Mouse (Mus musculus) ES-E14 (cell line): ENCODE measurements around the gene Agap2. TPM values are rescaled to one million over a fixed set of nuclear protein-coding genes. Genes with fewer than 3 reads are reported as not detected.

Source experiments
- DNase-seq: peaks from one replicate; pipeline ENCODE4 v3.0.0-alpha.2; 2013; ENCODE audit warnings: low read depth, low spot score
- H3K27ac ChIP-seq: 2 replicates; pipeline ENCODE4 v1.5.1; 2012; ENCODE audit warnings: low read depth, mild to moderate bottlenecking, low read length, moderate library complexity, mixed read lengths; ENCODE audit not compliant: poor library complexity, insufficient read depth, severe bottlenecking
- H3K36me3 ChIP-seq: 2 replicates; pipeline ENCODE4 v1.6.1; 2012; ENCODE audit warnings: mild to moderate bottlenecking, low read length, moderate library complexity, mixed read lengths; ENCODE audit not compliant: control insufficient read depth, poor library complexity, insufficient read depth, severe bottlenecking
- H3K4me1 ChIP-seq, 2 experiments: fragments of 150-350 bp in 1 of 2; sonication (generic) in 1 of 2; 2 replicates each; pipeline ENCODE4 v1.6.1; 2012; ENCODE audit warnings: low read length in 2 of 2, mild to moderate bottlenecking in 1 of 2, mixed read lengths in 1 of 2; ENCODE audit not compliant: control insufficient read depth in 2 of 2, insufficient read depth in 2 of 2, poor library complexity in 1 of 2
- H3K4me3 ChIP-seq, 2 experiments: fragments of 150-350 bp in 1 of 2; sonication (generic) in 1 of 2; 2 replicates each; pipeline ENCODE4 v1.5.1; 2012; ENCODE audit warnings: low read length in 2 of 2, low read depth in 1 of 2, mild to moderate bottlenecking in 1 of 2, mixed read lengths in 1 of 2; ENCODE audit not compliant: insufficient read depth in 1 of 2, poor library complexity in 1 of 2, severe bottlenecking in 1 of 2
- H3K9ac ChIP-seq: 2 replicates; pipeline ENCODE4 v1.6.1; 2012; ENCODE audit warnings: low read depth, mild to moderate bottlenecking, low read length, mixed read lengths; ENCODE audit not compliant: poor library complexity, insufficient read depth, severe bottlenecking
- H3K9me3 ChIP-seq: fragments of 150-350 bp; sonication (generic); 2 replicates; pipeline ENCODE4 v1.6.1; 2012; ENCODE audit warnings: low read depth, mild to moderate bottlenecking, low read length; ENCODE audit not compliant: control insufficient read depth, insufficient read depth
- CHD2 ChIP-seq: IDR thresholded peaks from 2 replicates; pipeline ENCODE4 v1.6.1; 2014; ENCODE audit warnings: mild to moderate bottlenecking, low read depth, low read length, inconsistent platforms
- HCFC1 ChIP-seq: IDR thresholded peaks from 2 replicates; pipeline ENCODE4 v1.6.1; 2012; ENCODE audit warnings: low read length, inconsistent platforms, borderline replicate concordance; ENCODE audit not compliant: insufficient read depth
- MAFK ChIP-seq: IDR thresholded peaks from 2 replicates; pipeline ENCODE4 v1.6.1; 2014; ENCODE audit warnings: mild to moderate bottlenecking, low read depth, low read length, inconsistent platforms; ENCODE audit not compliant: insufficient read depth
- ZC3H11A ChIP-seq: IDR thresholded peaks from 2 replicates; pipeline ENCODE4 v1.6.1; 2012; ENCODE audit warnings: low read depth, mild to moderate bottlenecking, inconsistent platforms, low read length, borderline replicate concordance
- ZNF384 ChIP-seq: IDR thresholded peaks from 2 replicates; pipeline ENCODE4 v1.6.1; 2012; ENCODE audit warnings: low read depth, low read length, inconsistent platforms
- in situ Hi-C, 2 experiments: fragments of 600-800 bp; cut with MboI; formaldehyde crosslinking; loops; one replicate each; pipeline ENCODE4 v1.15.1; 2025; ENCODE audit warnings: low sequenced_read_pairs in 2 of 2, inconsistent platforms in 1 of 2; ENCODE audit not compliant: unreplicated experiment in 2 of 2
- total RNA-seq: library from RNA; depleted of rRNA; stranded (reverse); fragments of 300-350 nt; gene quantifications from 2 replicates; pipeline ENCODE4 v1.2.3, GENCODE M21; 2012; rRNA removed

The Agap2 gene
- total RNA-seq: 1.4 and 2.0 TPM in 2 replicates

DNA sequence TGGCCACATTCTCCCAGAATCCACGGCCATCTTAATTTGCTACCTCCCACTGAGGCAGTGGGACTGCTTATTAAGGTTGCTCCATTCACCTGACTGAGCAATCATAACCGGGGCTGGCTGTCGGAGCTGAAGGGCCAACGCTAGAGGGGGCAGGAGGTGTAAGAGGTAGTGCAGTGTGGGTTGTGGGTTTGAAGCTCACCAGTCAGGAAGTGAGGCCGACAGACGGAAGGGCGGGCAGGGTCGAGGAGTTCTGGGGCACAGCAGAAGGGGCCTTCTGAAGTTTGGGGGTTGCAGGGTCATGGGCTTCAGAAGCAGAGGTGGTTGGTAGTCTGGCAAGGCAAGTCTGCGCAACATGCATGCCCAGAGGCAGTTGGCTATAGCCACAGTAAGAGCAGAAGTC lies at the start of gene Agap2:
Agap2 (plus strand) TSS at position 205 of the 400 bp plus-strand sequence.
- no peak for TF ChIP-seq CHD2
- no peak for TF ChIP-seq MAFK
- TF ChIP-seq ZC3H11A: no peak
- no peak for TF ChIP-seq ZNF384
- TF ChIP-seq HCFC1: no peak
- H3K9ac ChIP-seq: no peak within 1 kb of the TSS
- no peaks in the 10 kb centered on the region for H3K36me3 ChIP-seq
- no peaks in the 10 kb centered on the region for H3K9me3 ChIP-seq
- H3K4me3 ChIP-seq: no peak within 1 kb of the TSS
- H3K4me1 ChIP-seq: peaks cover 0 to 5% of the 10 kb centered on the region in 2 experiments; a peak in 1 of 4 replicates
- DNase-seq: no peak
- no peak within 1 kb of the TSS for H3K27ac ChIP-seq
- in situ Hi-C loops: no loop called here

DNA sequence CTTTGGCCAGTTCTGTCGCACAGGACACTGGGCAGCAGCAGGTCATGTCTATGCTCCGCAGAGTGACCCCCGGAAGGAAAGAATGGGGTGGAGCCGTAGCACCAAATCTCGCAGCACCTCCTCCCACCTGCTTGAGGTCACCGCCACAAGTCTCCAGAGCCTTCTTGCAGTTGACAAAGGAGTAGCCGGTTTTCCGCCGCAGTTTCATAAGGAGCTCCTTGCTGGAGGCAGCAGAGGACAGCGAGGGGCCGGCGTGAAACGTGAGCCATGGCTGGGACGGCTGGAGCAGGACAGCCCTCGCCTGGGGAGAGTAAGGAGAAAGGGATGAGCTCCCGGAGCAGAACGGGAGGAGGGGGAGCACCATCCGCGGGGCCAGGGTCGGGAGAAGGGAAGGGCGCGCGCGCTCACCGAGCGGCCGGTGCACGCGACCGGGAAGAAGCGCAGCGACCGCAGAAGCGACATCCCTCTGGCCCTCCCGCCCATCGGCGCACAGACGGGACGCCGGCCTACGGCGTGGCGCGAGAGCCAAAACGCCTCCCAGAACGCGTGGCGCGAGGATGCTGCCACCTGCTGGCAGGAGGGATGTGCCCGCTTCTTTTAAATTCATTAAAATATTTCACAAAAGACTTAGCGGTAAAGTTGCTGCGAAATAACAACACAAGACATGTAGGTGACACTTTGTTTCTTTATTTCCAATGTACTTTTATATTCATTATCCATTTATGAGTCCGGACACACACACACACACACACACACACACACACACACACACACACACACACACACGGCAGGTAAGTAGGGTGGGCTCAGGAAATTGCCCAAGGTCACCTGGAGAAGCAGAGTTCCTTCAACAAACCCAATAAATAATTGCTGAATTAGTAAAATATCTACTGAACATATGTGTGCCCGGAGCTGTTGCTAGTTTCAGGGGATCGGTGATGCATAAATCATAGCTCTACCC lies 44.5 kb upstream of the Agap2 start, which contains the start of gene Tsfm:
Tsfm (minus strand) TSS at position 505 of the 961 bp plus-strand sequence.
- in situ Hi-C loops: no loop called here
- Histone ChIP-seq H3K9ac (peak within 1 kb of the TSS; percentile 94), H3K4me3 (peak within 1 kb of the TSS; percentile 82 to 98), H3K9me3 (no peaks in the 10 kb centered on the region), H3K36me3 (peaks cover 18% of the 10 kb centered on the region), H3K27ac (peak within 1 kb of the TSS; percentile 54), H3K4me1 (peaks cover 0 to 9% of the 10 kb centered on the region in 2 experiments; a peak in 1 of 4 replicates)
- 0 out of 2 replicates have a peak, but pooled peaks have one; percentile 37 for TF ChIP-seq CHD2
- peak; percentile 79 for TF ChIP-seq HCFC1
- TF ChIP-seq MAFK: no peak
- peak; percentile 52; the same call in 1 of the 2 replicates for TF ChIP-seq ZC3H11A
- peak; percentile 81 for DNase-seq

DNA sequence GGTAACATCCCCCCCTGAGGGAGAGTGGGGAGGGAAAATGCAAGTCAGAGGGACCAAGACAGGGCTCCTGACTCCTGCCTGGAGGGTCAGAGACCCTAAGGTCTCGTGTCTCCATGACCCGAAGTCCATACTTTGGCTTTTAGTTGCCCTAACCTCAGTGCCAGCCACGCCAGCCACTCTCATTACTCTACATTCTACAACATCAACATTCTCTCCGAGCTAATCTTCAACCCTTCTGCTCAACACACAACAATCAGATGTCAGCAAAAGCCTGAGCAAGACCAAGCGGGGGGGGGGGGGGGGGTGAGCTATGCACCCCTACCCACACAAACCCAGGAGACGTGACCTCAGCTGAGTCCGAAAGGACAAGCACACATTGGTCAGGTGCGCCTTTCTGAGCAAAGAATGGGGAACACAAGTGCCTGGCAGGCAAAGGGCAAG lies 41.8 kb upstream of the Agap2 start:
- in situ Hi-C loops: no loop called here

DNA sequence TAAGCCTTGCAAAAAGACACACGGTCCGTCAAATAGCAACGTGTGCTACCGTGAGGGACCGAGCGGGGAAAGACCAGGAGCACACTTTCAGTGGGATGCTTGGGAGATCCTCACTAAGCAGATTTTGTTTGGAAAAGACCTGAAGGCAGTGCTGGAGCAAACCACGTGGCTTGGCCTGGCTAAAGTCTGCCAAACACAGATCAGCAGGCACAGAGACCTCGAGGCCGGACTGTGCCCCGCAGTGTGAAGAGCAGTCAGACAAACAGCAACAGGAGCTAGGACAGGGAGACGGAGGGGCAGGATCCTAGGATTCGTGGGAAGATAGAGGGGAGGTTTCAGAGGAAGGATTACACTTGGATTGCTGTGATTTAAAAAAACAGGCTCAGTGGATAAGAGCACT lies 38.8 kb upstream of the Agap2 start:
- no peak for DNase-seq
- no peak overlapping the region for H3K4me3 ChIP-seq
- no peak overlapping the region for H3K9ac ChIP-seq
- in situ Hi-C loops: no loop called here
- H3K36me3 ChIP-seq: no peaks in the 10 kb centered on the region
- TF ChIP-seq CHD2: no peak
- no peak for TF ChIP-seq ZNF384
- TF ChIP-seq MAFK: no peak
- TF ChIP-seq HCFC1: no peak
- TF ChIP-seq ZC3H11A: no peak
- peaks cover 3 to 23% of the 10 kb centered on the region in 2 experiments for H3K4me1 ChIP-seq
- H3K9me3 ChIP-seq: no peaks in the 10 kb centered on the region
- no peak overlapping the region for H3K27ac ChIP-seq

More for the DNA sequence above, 41.8 kb upstream of the Agap2 start:
- Histone ChIP-seq H3K9ac (no peak overlapping the region), H3K4me1 (peaks cover 3 to 15% of the 10 kb centered on the region in 2 experiments; a peak in 3 of 4 replicates), H3K9me3 (no peaks in the 10 kb centered on the region), H3K27ac (no peak overlapping the region), H3K4me3 (no peak overlapping the region; a peak in 1 of 4 replicates), H3K36me3 (peaks cover 7% of the 10 kb centered on the region)
- no peak for DNase-seq
- TF ChIP-seq MAFK: no peak
- TF ChIP-seq CHD2: no peak
- no peak for TF ChIP-seq ZNF384
- TF ChIP-seq ZC3H11A: no peak
- TF ChIP-seq HCFC1: no peak
